Comparison of ENCODE assay signal across 9 mouse cellular contexts in genomic region chr19:46435492-46435891, GRCm38 (mm10). TPM values are rescaled to one million over a fixed set of nuclear protein-coding genes. Genes with fewer than 3 reads are reported as not detected.
DNase-seq lines count a peak whose midpoint lies in the region; ATAC-seq and TF ChIP-seq lines count a peak whose summit lies in the region.
"Had no signal": no experiment of that assay in that cellular context is flagged by ENCODE, and none has a peak within 500 bp of the region (broad histone marks: within the 10 kb centered on the region; RNA-seq: fewer than 3 reads in every experiment).

No protein-coding gene starts in this region.

- POLR2A ChIA-PET in Patski (lab: Charles Lee) = interaction anchor here (0.6 to 0.7 kb wide), 3 partner anchors 38 to 987 kb away, joined by 3 read pairs; no protein-coding TSS in a partner anchor

- H3K36me3 ChIP-seq in hindbrain, embryonic 13.5 days = peaks cover 5% of the 10 kb centered on the region; the same call in 1 of the 2 replicates
- H3K36me3 ChIP-seq in limb, embryonic 10.5 days = peaks cover 27% of the 10 kb centered on the region

- no peaks in the 10 kb centered on the region for H3K9me3 ChIP-seq in hindbrain, embryonic 13.5 days
- no peaks in the 10 kb centered on the region for H3K9me3 ChIP-seq in limb, embryonic 10.5 days (replicated peaks)

- no peak overlapping the region for H3K4me2 ChIP-seq in hindbrain, embryonic 13.5 days

- WGBS in hindbrain, embryonic 13.5 days = 5% methylated on average over 7 of the region's 7 CpGs
- 6% methylated on average over 7 of the region's 7 CpGs for WGBS in limb, embryonic 10.5 days

- TF ChIP-seq CTCF in Patski (IDR thresholded peaks at IDR 0.05) = peak; percentile 81

- no peaks in the 10 kb centered on the region for H3K27me3 ChIP-seq in Patski
- H3K27me3 ChIP-seq in hindbrain, embryonic 13.5 days = no peaks in the 10 kb centered on the region
- no peaks in the 10 kb centered on the region for H3K27me3 ChIP-seq in limb, embryonic 10.5 days (ENCODE audit: low read depth, poor library complexity, severe bottlenecking)

- ATAC-seq in Patski = no peak
- no peak for ATAC-seq in hindbrain, embryonic 13.5 days (ENCODE audit: low FRiP score)
- no peak for ATAC-seq in megakaryocyte-erythroid progenitor cell, adult 5-6 weeks (replicated peaks; ENCODE audit: low FRiP score, low TSS enrichment, poor library complexity, severe bottlenecking)

- peaks cover 34% of the 10 kb centered on the region for H3K4me1 ChIP-seq in hindbrain, embryonic 13.5 days (replicated peaks)
- H3K4me1 ChIP-seq in limb, embryonic 10.5 days = peaks cover 37% of the 10 kb centered on the region

- peak; percentile 83 for DNase-seq in heart, adult 11 months
- DNase-seq in heart, adult 9 months (ENCODE audit: low spot score in 2 of 2) = no peak
- DNase-seq in 3T3-L1 (ENCODE audit: low read depth, low spot score) (peak; percentile 42), Patski (ENCODE audit: low read depth, low spot score) (no peak)
- DNase-seq in urinary bladder, postnatal 25 days (ENCODE audit: low spot score) = no peak
- DNase-seq in limb, embryonic 10.5 days (ENCODE audit: low spot score) = no peak

- CTCF ChIA-PET in Patski (lab: Charles Lee) = interaction anchor here (0.8 to 3.2 kb wide), 10 partner anchors 8 to 38 kb away, joined by 4 to 22 read pairs (median 6); partner anchors contain the start of gene Sufu

- H3K9ac ChIP-seq in hindbrain, embryonic 13.5 days = no peak overlapping the region

- in situ Hi-C loops in Patski (cut with MboI; ENCODE audit: low pct_unique_long_range_greater_than_20kb) = no loop called here

- H3K4me3 ChIP-seq in hindbrain, embryonic 13.5 days = no peak overlapping the region
- H3K4me3 ChIP-seq in limb, embryonic 10.5 days = no peak overlapping the region
- H3K4me3 ChIP-seq: myocyte had no signal

- H3K27ac ChIP-seq in hindbrain, embryonic 13.5 days = peak overlapping the region; percentile 73
- no peak overlapping the region for H3K27ac ChIP-seq in limb, embryonic 10.5 days

RNA-seq across cellular contexts. Expression of gene Sufu, which starts 38.8 kb away (rescaled TPM):
- polyA plus RNA-seq in Patski (2021) = 35.2 TPM
- 25.0 and 26.3 TPM in 2 replicates for polyA plus RNA-seq in hindbrain, embryonic 13.5 days (2015; fragmentation: Nextera tagmentation; extraction: Ambion mirVana)
- total RNA-seq in megakaryocyte-erythroid progenitor cell, adult 5-6 weeks (2014; fragmentation: Nextera tagmentation) = 16.3 and 19.9 TPM in 2 replicates
- 4.5 and 7.4 TPM in 2 replicates for total RNA-seq in megakaryocyte-erythroid progenitor cell, adult 5-6 weeks (2017)
- 53.8 and 58.5 TPM in 2 replicates for polyA plus RNA-seq in limb, embryonic 10.5 days (2016; fragmentation: Nextera tagmentation; extraction: Ambion mirVana)

RNA-seq across cellular contexts. Expression of gene Actr1a, which starts 39.9 kb away (rescaled TPM):
- 159 TPM for polyA plus RNA-seq in Patski (2021)
- polyA plus RNA-seq in hindbrain, embryonic 13.5 days (2015; fragmentation: Nextera tagmentation; extraction: Ambion mirVana) = 310 and 317 TPM in 2 replicates
- total RNA-seq in megakaryocyte-erythroid progenitor cell, adult 5-6 weeks (2014; fragmentation: Nextera tagmentation) = 86.5 and 93.6 TPM in 2 replicates
- 67.5 and 90.5 TPM in 2 replicates for total RNA-seq in megakaryocyte-erythroid progenitor cell, adult 5-6 weeks (2017)
- 159 and 168 TPM in 2 replicates for polyA plus RNA-seq in limb, embryonic 10.5 days (2016; fragmentation: Nextera tagmentation; extraction: Ambion mirVana)

Comparison
In these comparisons a context has a peak if more than half of its experiments do, and no peak if none do; other contexts are left out.
1. DNase-seq: peak in heart, adult 11 months (single experiment) and 3T3-L1 (single experiment); none in heart, adult 9 months (0 of 2), Patski (single experiment), urinary bladder, postnatal 25 days (single experiment) and limb, embryonic 10.5 days (single experiment).